Mouse (Mus musculus) spleen, postnatal 14 days (tissue): ENCODE data around the gene Srd5a1.
A peak's percentile ranks its signal among the peaks of the same experiment; 100 is the strongest.
"Not testable (repeated sequence)": the region's sequence is repeated elsewhere in the genome, so short reads cannot be mapped to it uniquely, and the experiment has no call there.

Experiments used
- DNase-seq, 2 experiments: peaks; one replicate each; pipeline ENCODE4 v3.0.0; 2021 to 2022; ENCODE audit warnings: low spot score in 2 of 2

Gene Srd5a1

GRCm38 (mm10) chr13:69624510-69624909, 13.3 kb upstream of the Srd5a1 start:
- DNase-seq = no peak

DNA sequence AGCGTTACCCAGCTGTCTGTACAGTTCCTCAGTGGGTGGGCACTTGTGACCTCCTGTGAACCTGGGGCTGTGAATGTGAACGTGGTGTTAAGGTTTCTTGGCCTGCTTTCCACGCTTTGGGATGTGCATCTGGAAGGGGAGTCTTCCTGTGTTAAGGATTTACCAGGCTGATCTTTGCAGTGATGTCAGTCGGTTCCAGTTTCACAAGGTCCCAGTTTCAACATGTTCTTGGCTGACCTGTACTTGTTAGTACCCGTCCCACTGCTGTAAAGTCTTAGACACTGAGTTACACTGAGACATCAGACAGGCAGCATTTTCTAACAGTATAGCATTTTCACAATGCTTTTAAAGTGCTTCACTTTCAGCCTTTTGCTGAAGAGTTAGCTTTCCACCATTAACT, 12.6 kb upstream of the Srd5a1 start:
- no peak for DNase-seq

GRCm38 (mm10) chr13:69616716-69617115, 5.5 kb upstream of the Srd5a1 start:
- DNase-seq = no peak

- DNase-seq = no peak
These were observed 918 bp upstream of the Srd5a1 start for GRCm38 (mm10) chr13:69612175-69612544.

GRCm38 (mm10) chr13:69610751-69611397, 368 bp downstream of the Srd5a1 start:
- peak in 1 of 2 experiments; percentile 24 for DNase-seq

- DNase-seq = no peak
These were observed 2.5 kb downstream of the Srd5a1 start for GRCm38 (mm10) chr13:69608734-69609133.

DNA sequence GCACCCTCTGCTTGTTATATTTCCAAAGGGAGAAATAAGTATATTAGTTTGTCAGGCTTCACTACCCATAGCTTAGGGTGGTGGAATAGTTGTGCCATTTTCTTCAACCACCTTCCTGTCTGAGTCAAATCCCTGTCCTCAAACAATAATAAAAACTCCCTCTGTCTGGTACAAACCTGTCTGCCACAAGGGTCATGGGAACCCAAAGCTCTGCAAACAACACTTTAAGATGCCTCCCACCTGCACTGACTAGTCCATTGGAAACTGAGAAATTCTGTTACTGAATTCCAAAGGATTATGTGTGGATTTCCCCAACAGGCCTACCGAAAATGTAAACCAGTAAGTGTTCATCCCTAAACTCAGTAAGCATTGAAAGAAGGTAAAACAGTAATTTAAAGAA, 6.6 kb downstream of the Srd5a1 start:
- no peak for DNase-seq

DNA sequence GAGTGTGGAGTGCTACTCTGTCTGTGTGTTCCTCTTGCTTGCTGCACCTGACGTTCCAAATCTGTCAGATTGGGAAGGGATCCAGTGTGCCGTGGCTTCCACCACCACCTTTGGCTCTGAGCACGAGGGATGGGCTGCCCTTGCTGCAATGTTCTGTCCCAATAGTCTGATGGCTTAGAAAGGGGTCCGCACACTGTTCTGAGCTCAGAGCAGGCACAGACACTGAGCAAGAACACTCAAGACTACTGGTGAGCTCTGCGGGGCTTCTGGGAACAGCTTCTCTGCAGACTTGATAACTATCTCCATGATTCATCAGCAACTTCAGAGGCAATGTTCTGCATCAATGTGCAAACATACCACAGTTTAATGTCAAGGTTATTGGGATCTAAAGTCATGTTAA, 9.9 kb downstream of the Srd5a1 start:
- no peak for DNase-seq

DNA sequence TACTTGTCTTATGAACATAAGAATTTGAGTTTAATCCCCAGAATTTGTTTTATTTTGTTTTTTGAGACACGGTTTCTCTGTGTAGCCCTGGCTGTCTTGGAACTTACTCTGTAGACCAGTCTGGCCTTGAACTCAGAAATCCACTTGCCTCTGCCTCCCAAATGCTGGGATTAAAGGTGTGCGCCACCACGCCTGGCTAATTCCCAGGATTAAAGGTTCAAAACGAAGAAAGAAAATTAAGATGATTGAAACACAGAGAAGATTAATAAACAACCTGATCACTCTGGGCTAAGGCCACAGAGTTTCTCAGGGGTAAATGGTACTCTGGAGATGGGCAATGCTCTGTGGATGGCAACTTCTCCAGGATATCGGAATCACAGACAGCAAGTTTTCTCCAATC, 10.4 kb downstream of the Srd5a1 start:
- DNase-seq = not testable (repeated sequence)

GRCm38 (mm10) chr13:69598867-69599266, 12.4 kb downstream of the Srd5a1 start:
- DNase-seq = no peak

DNA sequence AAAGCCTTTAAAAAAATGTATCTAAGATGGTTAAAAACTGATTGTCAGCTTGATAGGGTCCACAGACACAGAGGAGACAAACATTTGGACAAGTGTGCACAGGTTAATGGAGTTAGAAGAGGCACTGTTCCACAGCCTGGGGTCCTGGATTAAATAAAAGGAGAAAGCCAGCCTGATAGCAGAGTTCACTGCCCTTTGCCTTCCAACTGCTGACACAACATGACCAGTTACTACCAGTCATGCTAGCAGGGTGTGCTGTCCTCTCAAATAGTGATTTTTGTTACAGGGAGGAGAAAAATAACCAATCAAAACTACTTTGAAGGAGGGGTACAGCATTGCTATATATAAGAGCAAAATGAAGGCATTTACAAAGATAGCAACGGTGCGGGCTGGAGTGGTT, 14.7 kb downstream of the Srd5a1 start:
- DNase-seq = no peak

DNA sequence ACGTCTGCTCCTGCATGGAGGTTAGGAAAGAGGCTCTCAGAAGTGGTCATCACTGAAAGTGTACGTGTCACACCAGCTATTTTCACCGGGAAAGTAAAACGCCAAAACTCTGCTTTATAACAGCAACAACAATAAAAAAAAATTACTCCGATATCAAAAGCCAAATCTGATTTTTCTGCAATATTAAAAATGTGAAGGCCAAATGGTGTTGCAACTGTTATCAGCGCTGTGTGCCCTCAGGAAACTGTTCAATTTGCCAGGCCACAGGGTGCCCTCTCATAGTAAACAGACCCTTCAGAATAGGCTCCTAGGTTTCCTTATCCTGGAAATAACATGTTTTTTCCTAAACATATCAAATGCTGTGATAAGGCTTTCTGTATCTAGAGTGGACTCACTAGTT, 15.3 kb downstream of the Srd5a1 start:
- DNase-seq = no peak

- DNase-seq = no peak
These were observed 16.5 kb downstream of the Srd5a1 start for GRCm38 (mm10) chr13:69594577-69595256.

GRCm38 (mm10) chr13:69593453-69593852, 17.8 kb downstream of the Srd5a1 start:
- no peak for DNase-seq

- no peak for DNase-seq
These were observed 19.0 kb downstream of the Srd5a1 start for GRCm38 (mm10) chr13:69592226-69592625.

DNA sequence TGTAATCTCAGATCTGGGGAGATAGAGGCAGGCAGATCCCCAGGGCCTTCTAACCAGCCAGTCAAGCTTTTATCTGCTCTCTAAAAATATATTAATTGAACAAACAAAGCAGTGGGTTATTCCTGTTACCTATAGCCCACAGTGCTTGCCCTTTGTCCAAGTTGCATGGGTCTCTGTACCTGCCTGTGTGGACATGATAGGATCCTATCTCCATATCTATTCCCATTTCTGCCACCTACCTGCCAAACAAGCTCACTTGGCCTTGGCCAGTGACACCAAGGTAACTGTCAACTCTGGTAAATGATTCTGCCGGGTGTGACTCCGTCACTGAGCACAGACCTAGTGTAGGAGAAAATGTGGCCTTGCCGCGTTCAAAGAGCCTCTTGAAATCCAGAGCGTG, 19.9 kb downstream of the Srd5a1 start:
- no peak for DNase-seq

- DNase-seq = no peak
These were observed 23.0 kb downstream of the Srd5a1 start for GRCm38 (mm10) chr13:69588263-69588662.

DNA sequence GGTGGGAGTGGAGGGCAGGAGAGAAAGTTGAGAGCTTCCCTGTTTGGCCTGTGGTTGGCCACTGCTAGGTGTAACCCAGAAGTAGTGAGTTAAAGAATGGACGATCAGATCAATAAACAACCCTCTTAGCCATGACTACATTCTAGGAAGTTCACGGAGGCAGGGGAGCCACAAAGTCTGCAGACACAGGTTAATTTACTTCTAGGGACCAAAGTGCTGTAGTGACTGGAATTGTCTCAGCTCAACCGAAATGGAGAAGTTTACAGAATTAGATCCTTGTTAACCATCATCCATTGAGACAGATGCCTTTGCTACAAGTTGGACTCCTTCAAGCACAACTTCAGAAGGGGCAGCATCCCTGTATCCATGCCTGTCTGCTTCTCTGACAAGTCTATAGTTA, 23.4 kb downstream of the Srd5a1 start:
- no peak for DNase-seq

DNA sequence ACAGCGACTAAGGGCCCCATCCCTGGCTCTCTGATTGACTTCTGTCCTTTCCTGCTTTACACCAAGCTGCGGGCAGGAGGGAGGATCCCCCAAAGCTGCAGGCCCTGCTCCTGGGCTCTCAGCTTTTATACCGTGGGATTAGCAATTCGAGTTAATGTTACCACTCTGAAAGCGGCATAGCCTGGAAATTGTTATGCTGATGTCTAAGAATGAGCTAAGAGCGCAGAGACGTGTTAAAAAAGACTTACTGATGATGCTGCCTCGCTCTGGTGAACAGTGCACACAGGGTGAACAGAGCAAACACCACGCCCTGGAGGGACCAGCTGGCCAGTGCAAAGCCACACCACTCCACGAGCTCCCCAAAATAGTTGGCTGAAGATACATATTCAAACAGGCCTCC, 24.9 kb downstream of the Srd5a1 start:
- no peak for DNase-seq

GRCm38 (mm10) chr13:69585828-69586227, 25.4 kb downstream of the Srd5a1 start:
- DNase-seq = no peak

DNA sequence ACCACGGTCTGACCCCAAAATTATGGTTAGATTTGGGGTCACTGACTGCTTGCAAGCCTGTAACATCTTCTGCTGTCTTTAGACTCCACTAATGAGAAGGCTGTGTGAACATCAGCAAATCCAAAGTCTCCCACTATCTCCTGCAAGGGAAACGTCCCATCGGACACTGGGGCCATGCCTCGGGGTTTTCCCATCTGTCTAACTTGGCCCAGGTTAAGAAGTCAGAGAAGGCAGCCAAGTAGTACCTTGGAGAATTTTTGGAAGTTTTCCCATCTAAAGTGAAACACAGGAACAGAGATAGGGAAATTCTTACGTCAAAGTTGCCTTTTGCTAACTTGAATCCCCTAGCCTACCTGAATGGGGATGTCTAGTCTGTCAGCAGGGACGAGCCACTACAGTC, 27.7 kb downstream of the Srd5a1 start:
- DNase-seq = no peak

DNA sequence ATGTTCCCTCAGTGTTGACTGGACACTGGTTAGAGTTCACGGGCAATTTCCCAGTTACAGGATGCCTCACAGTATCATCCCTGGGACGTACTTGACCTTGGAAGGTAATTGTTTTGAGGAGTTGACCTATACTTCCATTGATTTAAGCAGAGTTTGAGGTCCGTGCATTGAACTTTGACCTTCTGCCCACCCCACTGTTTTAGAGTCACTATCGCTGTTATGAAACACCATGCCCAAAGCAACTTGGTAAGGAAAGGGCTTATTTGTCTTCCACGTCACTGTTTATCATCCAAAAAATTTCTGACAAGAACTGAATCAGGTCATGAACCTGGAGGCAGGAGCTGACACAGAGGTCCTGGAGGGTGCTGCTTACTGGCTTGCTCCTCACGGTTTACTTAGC, 28.8 kb downstream of the Srd5a1 start:
- DNase-seq = no peak

GRCm38 (mm10) chr13:69577181-69577834, 33.9 kb downstream of the Srd5a1 start:
- no peak for DNase-seq
